ENCODE assay signal across 8 mouse cellular contexts in genomic region chr7:79810611-79811506, GRCm38 (mm10). TPM values are rescaled to one million over a fixed set of nuclear protein-coding genes. Genes with fewer than 3 reads are reported as not detected.
DNase-seq lines count a peak whose midpoint lies in the region; ATAC-seq and TF ChIP-seq lines count a peak whose summit lies in the region.

TSS of gene Mesp2 (plus strand) at chr7:79810727.

- no peaks in the 10 kb centered on the region for H3K79me2 ChIP-seq in heart, adult 2 months (replicated peaks; ENCODE audit: control insufficient read depth, insufficient read depth, low read length)

- DNase-seq in adrenal gland, adult 8-10 months = peak; percentile 50
- DNase-seq in embryo, embryonic 11.5 days (ENCODE audit: low read depth, low spot score) = peak; percentile 63
- DNase-seq in heart, adult 2 months = peak; percentile 82 to 83
- DNase-seq in kidney, adult 11 months = peak; percentile 56
- peak; percentile 78 for DNase-seq in limb, embryonic 11.5 days (ENCODE audit: low spot score)
- DNase-seq in midbrain, embryonic 11.5 days (ENCODE audit: low spot score, missing footprints) = peak; percentile 98
- DNase-seq in right cerebral cortex, postnatal 36 days (ENCODE audit: low spot score in 2 of 2) = peak; percentile 21 to 49
- peak; percentile 66 to 72 for DNase-seq in urinary bladder, postnatal 4 days (ENCODE audit: low spot score in 2 of 2)

- TF ChIP-seq EP300 in heart, adult 2 months (IDR thresholded peaks at IDR 0.05; ENCODE audit: insufficient read depth, low read depth, low read length) = no peak

- peak within 1 kb of the TSS; percentile 41 for H3K4me3 ChIP-seq in heart, adult 2 months
- H3K4me3 ChIP-seq in limb, embryonic 11.5 days (ENCODE audit: low read depth, low read length) = peak within 1 kb of the TSS; percentile 21
- H3K4me3 ChIP-seq in midbrain, embryonic 11.5 days (ENCODE audit: low read depth, low read length) = peak within 1 kb of the TSS; percentile 24

- H3K4me1 ChIP-seq in heart, adult 2 months (ENCODE audit: control insufficient read depth, insufficient read depth, low read length) = no peaks in the 10 kb centered on the region
- 0 out of 2 replicates have a peak, but pooled peaks cover 4% of the 10 kb centered on the region for H3K4me1 ChIP-seq in limb, embryonic 11.5 days (ENCODE audit: control insufficient read depth, insufficient read depth, low read length)
- peaks cover 2% of the 10 kb centered on the region; the same call in 1 of the 2 replicates for H3K4me1 ChIP-seq in midbrain, embryonic 11.5 days (ENCODE audit: control insufficient read depth, insufficient read depth, low read length)

- no peaks in the 10 kb centered on the region for H3K9me3 ChIP-seq in limb, embryonic 11.5 days (ENCODE audit: control insufficient read depth, low read length)
- no peaks in the 10 kb centered on the region for H3K9me3 ChIP-seq in midbrain, embryonic 11.5 days (ENCODE audit: control insufficient read depth, low read length)

- H3K27me3 ChIP-seq in heart, adult 2 months (ENCODE audit: control insufficient read depth, insufficient read depth, low read length) = peaks cover 1% of the 10 kb centered on the region; the same call in 1 of the 2 replicates
- H3K27me3 ChIP-seq in limb, embryonic 11.5 days (ENCODE audit: control insufficient read depth, insufficient read depth, low read length) = peaks cover 15% of the 10 kb centered on the region
- H3K27me3 ChIP-seq in midbrain, embryonic 11.5 days (ENCODE audit: control insufficient read depth, insufficient read depth, low read length) = peaks cover 14% of the 10 kb centered on the region

- no peaks in the 10 kb centered on the region for H3K36me3 ChIP-seq in heart, adult 2 months (ENCODE audit: control insufficient read depth, insufficient read depth, low read length)
- H3K36me3 ChIP-seq in limb, embryonic 11.5 days (ENCODE audit: control insufficient read depth, insufficient read depth, low read length) = no peaks in the 10 kb centered on the region
- no peaks in the 10 kb centered on the region for H3K36me3 ChIP-seq in midbrain, embryonic 11.5 days (ENCODE audit: control insufficient read depth, insufficient read depth, low read length)

- TF ChIP-seq CTCF in heart, adult 2 months (IDR thresholded peaks at IDR 0.05) = peak; percentile 15; the same call in 1 of the 2 replicates

- 0 out of 2 replicates have a peak within 1 kb of the TSS, but pooled peaks have one; percentile 8 for H3K9ac ChIP-seq in heart, adult 2 months (ENCODE audit: low read depth, low read length)
- peak within 1 kb of the TSS; percentile 52 for H3K9ac ChIP-seq in limb, embryonic 11.5 days (ENCODE audit: low read length)
- H3K9ac ChIP-seq in midbrain, embryonic 11.5 days (ENCODE audit: low read length) = peak within 1 kb of the TSS; percentile 57

- H3K4me2 ChIP-seq in limb, embryonic 11.5 days (ENCODE audit: low read depth, severe bottlenecking) = peak within 1 kb of the TSS; percentile 58
- peak within 1 kb of the TSS; percentile 50 for H3K4me2 ChIP-seq in midbrain, embryonic 11.5 days

- H3K27ac ChIP-seq in heart, adult 2 months = no peak within 1 kb of the TSS
- H3K27ac ChIP-seq in limb, embryonic 11.5 days (replicated peaks; ENCODE audit: low read depth, low read length) = no peak within 1 kb of the TSS
- no peak within 1 kb of the TSS for H3K27ac ChIP-seq in midbrain, embryonic 11.5 days (ENCODE audit: low read depth, low read length)

- WGBS in heart, adult 2 months = 11% methylated on average over 71 of the region's 71 CpGs
- 10% methylated on average over 71 of the region's 71 CpGs for WGBS in limb, embryonic 11.5 days
- 22% methylated on average over 71 of the region's 71 CpGs for WGBS in midbrain, embryonic 11.5 days

- TF ChIP-seq POLR2A in heart, adult 2 months (IDR thresholded peaks at IDR 0.05; ENCODE audit: insufficient read depth, low read depth, low read length) = no peak

- ATAC-seq in limb, embryonic 11.5 days (ENCODE audit: insufficient number of reproducible peaks, low FRiP score, low TSS enrichment, low read depth) = peak; percentile 57; the same call in 1 of the 2 replicates
- ATAC-seq in midbrain, embryonic 11.5 days (ENCODE audit: low FRiP score) = peak; percentile 77

- intact Hi-C loops in heart, adult 2 months (cut with DNase I) = no loop called here

RNA-seq across cellular contexts. Expression of gene Mesp2, which starts in this region (rescaled TPM):
- total RNA-seq in adrenal gland, adult 8-10 months (2022) = 1 to 10 TPM in 1 of 4 experiments, under 1 TPM in 3; 0.41 to 1.5 (median 0.62) TPM
- total RNA-seq in heart, adult 2 months (2021) = under 1 TPM in 1 of 2 experiments, not detected in 1; 0.13 TPM
- 0.06 and 0.12 TPM in 2 replicates for polyA plus RNA-seq in heart, adult 2 months (2012; rRNA removed)
- polyA plus RNA-seq in limb, embryonic 11.5 days (2014; fragmentation: Nextera tagmentation; extraction: Ambion mirVana) = 0.13 and 0.32 TPM in 2 replicates
- polyA plus RNA-seq in midbrain, embryonic 11.5 days (2014; fragmentation: Nextera tagmentation; extraction: Ambion mirVana) = 0.40 TPM in 2 replicates

Comparison
In these comparisons a context has a peak if more than half of its experiments do, and no peak if none do; other contexts are left out.
1. Peak in DNase-seq, H3K4me3 ChIP-seq and H3K9ac ChIP-seq in heart, adult 2 months; RNA of the gene not detected or under 1 TPM.
2. Peak in DNase-seq, ATAC-seq, H3K4me3 ChIP-seq, H3K9ac ChIP-seq and H3K4me2 ChIP-seq in limb, embryonic 11.5 days; RNA of the gene not detected or under 1 TPM.
3. Peak in DNase-seq, ATAC-seq, H3K4me3 ChIP-seq, H3K9ac ChIP-seq and H3K4me2 ChIP-seq in midbrain, embryonic 11.5 days; RNA of the gene not detected or under 1 TPM.
4. DNase-seq: peak in every context shown above with its lines; median percentile 98 in midbrain, embryonic 11.5 days; 82 in heart, adult 2 months; 78 in limb, embryonic 11.5 days; 69 in urinary bladder, postnatal 4 days; 63 in embryo, embryonic 11.5 days; 56 in kidney, adult 11 months; 50 in adrenal gland, adult 8-10 months; 35 in right cerebral cortex, postnatal 36 days.